Mouse (Mus musculus) MEL (cell line): Measurements from ENCODE around the gene Gm32742. TPM values are rescaled to one million over a fixed set of nuclear protein-coding genes. Genes with fewer than 3 reads are reported as not detected.

ENCODE experiments used
- DNase-seq: peaks from one replicate; pipeline ENCODE4 v3.0.0; 2011; ENCODE audit warnings: low read depth, low spot score
- H3K27ac ChIP-seq: 2 replicates; pipeline ENCODE4 v1.5.1; 2012; ENCODE audit warnings: low read depth, mild to moderate bottlenecking, control low read depth, low read length, moderate library complexity; ENCODE audit not compliant: control insufficient read depth
- H3K27me3 ChIP-seq, 2 experiments: fragments of 150-350 bp in 1 of 2; sonication (generic) in 1 of 2; 2 replicates each; pipeline ENCODE4 v1.6.1; 2012; ENCODE audit warnings: low read length in 2 of 2, mild to moderate bottlenecking in 2 of 2, improper control_type of control experiment in 1 of 2, moderate library complexity in 1 of 2; ENCODE audit not compliant: insufficient read depth in 2 of 2, control insufficient read depth in 1 of 2
- H3K36me3 ChIP-seq, 2 experiments: 2 replicates each; pipeline ENCODE4 v1.6.1; 2012 to 2014; ENCODE audit warnings: low read length in 2 of 2, improper control_type of control experiment in 1 of 2, inconsistent platforms in 1 of 2, mild to moderate bottlenecking in 1 of 2; ENCODE audit not compliant: insufficient read depth in 2 of 2, control insufficient read depth in 1 of 2
- H3K4me1 ChIP-seq, 2 experiments: fragments of 150-350 bp in 1 of 2; sonication (generic) in 1 of 2; 2 replicates each; pipeline ENCODE4 v1.6.1; 2012; ENCODE audit warnings: low read length in 2 of 2, improper control_type of control experiment in 1 of 2, mild to moderate bottlenecking in 1 of 2; ENCODE audit not compliant: insufficient read depth in 2 of 2, control insufficient read depth in 1 of 2
- H3K4me3 ChIP-seq, 2 experiments: fragments of 150-350 bp in 1 of 2; sonication (generic) in 1 of 2; 2 replicates each; pipeline ENCODE4 v1.5.1; 2012; ENCODE audit warnings: low read depth in 2 of 2, low read length in 2 of 2, mild to moderate bottlenecking in 2 of 2, moderate library complexity in 2 of 2, control low read depth in 1 of 2, improper control_type of control experiment in 1 of 2; ENCODE audit not compliant: control insufficient read depth in 1 of 2, insufficient read depth in 1 of 2
- H3K79me2 ChIP-seq: 2 replicates; pipeline ENCODE4 v1.6.1; 2012; ENCODE audit warnings: mild to moderate bottlenecking, low read length, moderate library complexity; ENCODE audit not compliant: control insufficient read depth, poor library complexity, insufficient read depth
- H3K9ac ChIP-seq: 2 replicates; pipeline ENCODE4 v1.6.1; 2012; ENCODE audit warnings: low read depth, mild to moderate bottlenecking, control low read depth, low read length, moderate library complexity; ENCODE audit not compliant: control insufficient read depth, poor library complexity, severe bottlenecking
- H3K9me3 ChIP-seq: fragments of 150-350 bp; sonication (generic); replicated peaks from 2 replicates; pipeline ENCODE4 v1.6.1; 2012; ENCODE audit warnings: mild to moderate bottlenecking, low read length, improper control_type of control experiment, moderate library complexity; ENCODE audit not compliant: insufficient read depth
- CHD2 ChIP-seq: IDR thresholded peaks from 2 replicates; pipeline ENCODE4 v1.6.1; 2011; ENCODE audit warnings: low read length, improper control_type of control experiment
- CTCF ChIP-seq, 3 experiments: IDR thresholded peaks in 2 of 3; conservative IDR thresholded peaks in 1 of 3; 2 replicates each; pipeline ENCODE4 v1.5.1; 2011 to 2012; ENCODE audit warnings: low read length in 3 of 3, low read depth in 2 of 3, mild to moderate bottlenecking in 2 of 3, improper control_type of control experiment in 1 of 3, inconsistent platforms in 1 of 3, mixed read lengths in 1 of 3, moderate library complexity in 1 of 3; ENCODE audit not compliant: control insufficient read depth in 1 of 3, insufficient read depth in 1 of 3, poor library complexity in 1 of 3, severe bottlenecking in 1 of 3
- ELF1 ChIP-seq: IDR thresholded peaks from 2 replicates; pipeline ENCODE4 v1.6.1; 2014; ENCODE audit warnings: low read depth, mild to moderate bottlenecking, inconsistent platforms, low read length, improper control_type of control experiment, moderate library complexity
- GABPA ChIP-seq: IDR thresholded peaks from 2 replicates; pipeline ENCODE4 v1.6.1; 2012; ENCODE audit warnings: low read depth, mild to moderate bottlenecking, inconsistent platforms, low read length, improper control_type of control experiment, moderate library complexity
- GATA1 ChIP-seq: IDR thresholded peaks from 2 replicates; pipeline ENCODE4 v1.6.1; 2011; ENCODE audit warnings: low read depth, low read length, improper control_type of control experiment
- KAT2A ChIP-seq: conservative IDR thresholded peaks from 2 replicates; pipeline ENCODE4 v1.6.1; 2012; ENCODE audit warnings: low read depth, low read length, improper control_type of control experiment, inconsistent platforms
- MAZ ChIP-seq: IDR thresholded peaks from 2 replicates; pipeline ENCODE4 v1.6.1; 2012; ENCODE audit warnings: low read depth, mild to moderate bottlenecking, inconsistent platforms, low read length, improper control_type of control experiment
- MEF2A ChIP-seq: IDR thresholded peaks from 2 replicates; pipeline ENCODE4 v1.6.1; 2014; ENCODE audit warnings: low read depth, mild to moderate bottlenecking, inconsistent platforms, low read length, improper control_type of control experiment; ENCODE audit not compliant: poor library complexity, insufficient replicate concordance, severe bottlenecking; ENCODE audit errors: extremely low read depth
- MXI1 ChIP-seq: IDR thresholded peaks from 2 replicates; pipeline ENCODE4 v1.6.1; 2011; ENCODE audit warnings: mild to moderate bottlenecking, low read depth, low read length, improper control_type of control experiment
- MYB ChIP-seq: IDR thresholded peaks from 2 replicates; pipeline ENCODE4 v1.6.1; 2011; ENCODE audit warnings: mild to moderate bottlenecking, low read depth, low read length, improper control_type of control experiment
- NELFE ChIP-seq: IDR thresholded peaks from 2 replicates; pipeline ENCODE4 v1.6.1; 2011; ENCODE audit warnings: low read depth, low read length, improper control_type of control experiment
- NRF1 ChIP-seq: IDR thresholded peaks from 2 replicates; pipeline ENCODE4 v1.6.1; 2014; ENCODE audit warnings: low read depth, mild to moderate bottlenecking, inconsistent platforms, low read length, improper control_type of control experiment, moderate library complexity; ENCODE audit not compliant: poor library complexity, insufficient read depth, severe bottlenecking
- POLR2A ChIP-seq, 2 experiments: IDR thresholded peaks; 2 replicates each; pipeline ENCODE4 v1.6.1; 2011 to 2012; ENCODE audit warnings: low read length in 2 of 2, mild to moderate bottlenecking in 2 of 2, control low read depth in 1 of 2, improper control_type of control experiment in 1 of 2, low read depth in 1 of 2, moderate library complexity in 1 of 2; ENCODE audit not compliant: control insufficient read depth in 1 of 2, insufficient read depth in 1 of 2, poor library complexity in 1 of 2
- POLR2AphosphoS2 ChIP-seq: IDR thresholded peaks from 2 replicates; pipeline ENCODE4 v1.6.1; 2011; ENCODE audit warnings: low read length, improper control_type of control experiment
- RCOR1 ChIP-seq: IDR thresholded peaks from 2 replicates; pipeline ENCODE4 v1.6.1; 2012; ENCODE audit warnings: low read depth, mild to moderate bottlenecking, inconsistent platforms, low read length, improper control_type of control experiment
- SMC3 ChIP-seq: IDR thresholded peaks from 2 replicates; pipeline ENCODE4 v1.6.1; 2011; ENCODE audit warnings: low read depth, low read length, improper control_type of control experiment
- TAL1 ChIP-seq: IDR thresholded peaks from 2 replicates; pipeline ENCODE4 v1.6.1; 2012; ENCODE audit warnings: mild to moderate bottlenecking, inconsistent platforms, low read length, moderate library complexity, mixed read lengths
- TCF12 ChIP-seq: IDR thresholded peaks from 2 replicates; pipeline ENCODE4 v1.6.1; 2014; ENCODE audit warnings: low read depth, mild to moderate bottlenecking, inconsistent platforms, low read length, improper control_type of control experiment, moderate library complexity
- USF2 ChIP-seq, 2 experiments: IDR thresholded peaks; 2 replicates each; pipeline ENCODE4 v1.6.1; 2011 to 2012; ENCODE audit warnings: improper control_type of control experiment in 2 of 2, low read length in 2 of 2, borderline replicate concordance in 1 of 2, inconsistent platforms in 1 of 2, low read depth in 1 of 2, mild to moderate bottlenecking in 1 of 2; ENCODE audit not compliant: insufficient read depth in 1 of 2
- ZC3H11A ChIP-seq: IDR thresholded peaks from 2 replicates; pipeline ENCODE4 v1.6.1; 2012; ENCODE audit warnings: low read depth, mild to moderate bottlenecking, inconsistent platforms, low read length, improper control_type of control experiment
- ZKSCAN1 ChIP-seq: IDR thresholded peaks from 2 replicates; pipeline ENCODE4 v1.6.1; 2012; ENCODE audit warnings: low read depth, mild to moderate bottlenecking, inconsistent platforms, low read length, improper control_type of control experiment, moderate library complexity
- ZMIZ1 ChIP-seq: IDR thresholded peaks from 2 replicates; pipeline ENCODE4 v1.6.1; 2012; ENCODE audit warnings: low read depth, mild to moderate bottlenecking, inconsistent platforms, low read length, improper control_type of control experiment, moderate library complexity
- ZNF384 ChIP-seq: IDR thresholded peaks from 2 replicates; pipeline ENCODE4 v1.6.1; 2012; ENCODE audit warnings: low read depth, mild to moderate bottlenecking, inconsistent platforms, low read length, improper control_type of control experiment
- polyA plus RNA-seq, 2 experiments: library from polyadenylated mRNA; stranded (reverse) in 1 of 2; unstranded in 1 of 2; fragments of >175 nt in 1 of 2; fragments of >200 nt in 1 of 2; gene quantifications; 2 replicates each; pipeline versions ENCODE4 v1.2.1 to v1.2.4; 2012; ENCODE audit warnings: low replicate concordance in 2 of 2, low read depth in 1 of 2; ENCODE audit not compliant: insufficient read length in 2 of 2, insufficient read depth in 1 of 2, missing spikeins in 1 of 2
- total RNA-seq: library from RNA; depleted of rRNA; stranded (reverse); fragments of 300-350 nt; gene quantifications from 2 replicates; pipeline ENCODE4 v1.2.3, GENCODE M21; 2012

Gene Gm32742
- total and polyA plus RNA-seq, 3 experiments, result 0.01 TPM; not detected in 2

DNA sequence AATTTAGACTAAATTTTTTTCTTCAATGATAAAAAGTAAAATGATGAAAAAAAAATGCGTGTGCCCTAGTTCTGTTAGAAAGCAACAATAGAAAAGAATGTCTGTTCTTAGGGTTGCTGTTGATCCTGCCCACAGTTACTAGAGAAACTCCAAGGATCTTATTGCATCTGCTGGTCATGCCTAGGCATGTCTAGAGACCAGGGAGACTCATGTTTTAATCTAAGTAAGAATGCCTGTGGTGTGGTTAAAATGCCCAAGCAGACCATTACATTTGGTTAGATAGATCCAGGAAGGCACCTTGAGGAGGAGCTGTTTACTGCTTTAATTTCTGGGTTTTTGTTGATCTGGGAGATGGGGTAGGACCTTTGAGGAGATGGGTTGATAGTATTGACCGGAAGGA, 59.6 kb downstream of the Gm32742 start:
- no peak for DNase-seq

DNA sequence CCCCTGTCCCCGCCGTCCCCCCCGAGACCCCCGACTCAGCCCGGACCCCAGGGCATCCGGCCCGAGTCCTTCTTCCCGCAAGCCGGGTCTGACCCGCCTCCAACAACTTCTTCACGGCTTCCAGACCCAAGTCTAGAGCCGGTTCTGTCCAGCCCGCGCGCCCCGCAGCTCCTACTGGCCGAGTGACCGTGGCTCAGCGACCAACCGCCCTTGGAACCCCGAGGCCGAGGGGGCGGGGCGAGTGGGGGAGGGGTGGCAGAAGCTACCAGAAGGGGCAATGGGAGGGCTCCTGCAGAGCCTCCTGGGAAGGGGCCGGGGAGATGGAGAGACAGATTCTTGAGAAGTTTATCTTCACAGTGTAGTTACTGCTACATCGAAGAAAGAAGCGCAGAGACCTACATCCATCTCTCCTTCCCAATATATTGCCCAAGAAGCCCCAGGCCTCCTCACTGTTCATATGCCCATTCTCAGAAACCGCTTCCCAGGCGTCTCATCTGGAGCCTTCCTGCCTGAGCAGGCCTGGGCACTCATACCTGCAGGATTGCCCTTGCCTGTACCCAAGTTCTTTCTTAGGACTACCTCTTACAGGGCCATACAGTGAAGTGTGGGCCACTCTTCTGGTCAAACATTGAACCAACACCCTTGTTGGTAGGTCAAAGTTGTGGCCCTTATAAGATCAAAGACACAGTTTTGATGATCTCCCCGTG, 61.4 kb downstream of the Gm32742 start:
- Histone ChIP-seq H3K4me1 (no peaks in the 10 kb centered on the region), H3K9me3 (no peaks in the 10 kb centered on the region), H3K79me2 (no peaks in the 10 kb centered on the region), H3K9ac (no peak overlapping the region), H3K36me3 (no peaks in the 10 kb centered on the region), H3K27me3 (peaks cover 0 to 3% of the 10 kb centered on the region in 2 experiments; a peak in 2 of 4 replicates), H3K27ac (no peak overlapping the region), H3K4me3 (no peak overlapping the region)
- TF ChIP-seq GATA1 (no peak), RCOR1 (no peak), ZMIZ1 (no peak), POLR2AphosphoS2 (no peak), ZC3H11A (no peak), ELF1 (no peak), POLR2A (IDR thresholded peaks at IDR 0.05; ENCODE audit: control insufficient read depth in 1 of 2, insufficient read depth in 1 of 2, low read depth in 1 of 2, low read length in 2 of 2, poor library complexity in 1 of 2) (no peak), USF2 (IDR thresholded peaks at IDR 0.05; ENCODE audit: borderline replicate concordance in 1 of 2, insufficient read depth in 1 of 2, low read depth in 1 of 2, low read length in 2 of 2) (no peak), MAZ (no peak)
- DNase-seq, result no peak

More for the DNA sequence above, 59.6 kb downstream of the Gm32742 start:
- peaks cover 0 to 3% of the 10 kb centered on the region in 2 experiments; a peak in 3 of 4 replicates for H3K27me3 ChIP-seq
- no peaks in the 10 kb centered on the region for H3K9me3 ChIP-seq
- H3K9ac ChIP-seq, result no peak overlapping the region
- H3K27ac ChIP-seq, result no peak overlapping the region
- TF ChIP-seq ZKSCAN1 (no peak), NELFE (no peak), MEF2A (no peak), POLR2AphosphoS2 (no peak), MXI1 (no peak), SMC3 (no peak), KAT2A (no peak), TCF12 (no peak), ZNF384 (no peak), NRF1 (no peak), ZC3H11A (no peak), TAL1 (no peak), CHD2 (no peak), ZMIZ1 (no peak), GATA1 (no peak), CTCF (IDR thresholded peaks at IDR 0.05 in 2 of 3, conservative IDR thresholded peaks at IDR 0.05 in 1 of 3; ENCODE audit: control insufficient read depth in 1 of 3, insufficient read depth in 1 of 3, low read depth in 2 of 3, low read length in 3 of 3, poor library complexity in 1 of 3, severe bottlenecking in 1 of 3) (no peak), MYB (no peak), GABPA (no peak)
- H3K4me1 ChIP-seq, result no peaks in the 10 kb centered on the region
- H3K36me3 ChIP-seq, result no peaks in the 10 kb centered on the region
- H3K4me3 ChIP-seq, result no peak overlapping the region
- H3K79me2 ChIP-seq, result no peaks in the 10 kb centered on the region
